Mouse (Mus musculus) brain, embryonic 14.5 days (tissue): ENCODE results near the gene Naif1.

ENCODE experiments used
- CTCF ChIP-seq: fragments of 200-500 bp; IDR thresholded peaks from 2 replicates; pipeline ENCODE4 v1.5.1; 2012; ENCODE audit warnings: inconsistent platforms, mild to moderate bottlenecking, moderate library complexity, borderline replicate concordance; ENCODE audit not compliant: insufficient read depth, insufficient read length; ENCODE audit errors: extremely low read depth
- POLR2A ChIP-seq: fragments of 200-500 bp; IDR thresholded peaks from 2 replicates; pipeline ENCODE4 v1.6.1; 2012; ENCODE audit warnings: mild to moderate bottlenecking, inconsistent platforms, borderline replicate concordance; ENCODE audit not compliant: poor library complexity, insufficient read depth, insufficient read length, severe bottlenecking; ENCODE audit errors: extremely low read depth

GRCm38 (mm10) chr2:32421851-32422251 lies 28.4 kb upstream of the Naif1 start:
- TF ChIP-seq CTCF (no peak), POLR2A (no peak)
